ENCODE assay signal across 8 mouse cellular contexts in the genomic region with DNA sequence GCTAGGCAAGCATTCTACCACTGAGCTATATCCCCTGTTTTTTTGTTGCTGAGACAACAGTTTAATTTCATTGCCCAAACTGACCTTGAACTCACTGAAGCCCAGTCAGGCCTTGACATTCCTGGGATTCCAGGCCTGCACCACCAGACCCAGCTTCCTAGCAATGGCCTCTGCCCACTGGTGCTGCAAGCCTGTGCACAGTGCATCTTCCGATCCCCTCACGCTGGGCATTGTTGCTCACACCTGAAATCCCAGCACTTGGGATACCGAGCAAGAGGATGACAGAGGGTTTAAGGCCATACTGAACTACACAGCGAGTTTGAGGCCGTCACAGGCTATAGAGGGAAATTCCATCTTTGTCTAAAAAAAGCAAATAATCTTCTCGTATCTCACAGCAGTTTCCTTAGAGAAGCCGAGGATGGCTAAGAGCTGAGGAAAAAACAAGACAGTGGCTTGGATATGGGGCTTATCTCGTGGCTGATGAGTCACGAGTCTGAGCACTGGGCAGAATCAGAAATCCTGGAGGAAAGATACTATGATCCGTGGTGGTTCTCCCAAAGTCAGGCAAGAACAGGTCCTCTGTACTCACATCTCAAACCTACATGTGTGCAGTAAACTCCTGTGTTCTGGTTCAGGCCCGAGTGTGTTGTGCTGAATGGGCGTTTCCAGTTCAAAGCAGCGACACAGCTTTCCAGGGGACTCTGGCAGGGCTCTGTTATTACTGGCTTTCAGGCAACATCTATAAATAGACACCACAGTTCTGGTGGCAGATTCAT. TPM values are rescaled to one million over a fixed set of nuclear protein-coding genes. Genes with fewer than 3 reads are reported as not detected.
DNase-seq lines count a peak whose midpoint lies in the region; ATAC-seq and TF ChIP-seq lines count a peak whose summit lies in the region.

No protein-coding gene starts in this region.

- ATAC-seq in neural tube, embryonic 13.5 days (ENCODE audit: low read depth) = no peak
- no peak for ATAC-seq in midbrain, postnatal 0 days (ENCODE audit: low FRiP score)

- intact Hi-C loops in gastrocnemius, postnatal 14 days (cut with DNase I; ENCODE audit: low total_unique reads) = no loop called here

- no peak for TF ChIP-seq POLR2A in cerebellum, adult 2 months (IDR thresholded peaks at IDR 0.05; ENCODE audit: borderline replicate concordance, insufficient read depth, low read length)

- H3K36me3 ChIP-seq in neural tube, embryonic 13.5 days = no peaks in the 10 kb centered on the region
- 0 out of 2 replicates have a peak, but pooled peaks cover 2% of the 10 kb centered on the region for H3K36me3 ChIP-seq in midbrain, postnatal 0 days (ENCODE audit: insufficient read depth, low read length)

- DNase-seq in cerebellum, adult 2 months = peak; percentile 15 to 20
- DNase-seq in cerebellum, postnatal 36 days = no peak
- no peak for DNase-seq in neural tube, embryonic 10.5 days (ENCODE audit: extremely low spot score, low spot score)
- peak; percentile 24 for DNase-seq in gastrocnemius, postnatal 14 days
- peak; percentile 60 for DNase-seq in kidney, postnatal 10 days
- peak; percentile 23 for DNase-seq in midbrain, postnatal 0 days (ENCODE audit: low spot score)
- DNase-seq in B cell, adult 2 months = no peak

- no peaks in the 10 kb centered on the region for H3K27me3 ChIP-seq in cerebellum, adult 2 months (ENCODE audit: control insufficient read depth, insufficient read depth, low read length)
- no peaks in the 10 kb centered on the region for H3K27me3 ChIP-seq in neural tube, embryonic 13.5 days
- no peaks in the 10 kb centered on the region for H3K27me3 ChIP-seq in midbrain, postnatal 0 days (ENCODE audit: insufficient read depth, low read length)

- peaks cover 2% of the 10 kb centered on the region; the same call in 1 of the 2 replicates for H3K4me1 ChIP-seq in cerebellum, adult 2 months (ENCODE audit: control insufficient read depth, insufficient read depth, low read length)
- no peaks in the 10 kb centered on the region; the same call in 1 of the 2 replicates for H3K4me1 ChIP-seq in neural tube, embryonic 13.5 days (replicated peaks)
- no peaks in the 10 kb centered on the region for H3K4me1 ChIP-seq in midbrain, postnatal 0 days (ENCODE audit: insufficient read depth, low read length)

- H3K9ac ChIP-seq in neural tube, embryonic 13.5 days = no peak overlapping the region
- H3K9ac ChIP-seq in midbrain, postnatal 0 days (replicated peaks; ENCODE audit: low read length, poor library complexity, severe bottlenecking) = no peak overlapping the region

- no peak for TF ChIP-seq CTCF in cerebellum, adult 2 months (IDR thresholded peaks at IDR 0.05; ENCODE audit: borderline replicate concordance, insufficient read depth, low read depth, low read length)
- no peak for TF ChIP-seq CTCF in midbrain, postnatal 0 days (IDR thresholded peaks at IDR 0.05)

- H3K4me2 ChIP-seq in neural tube, embryonic 13.5 days = no peak overlapping the region
- H3K4me2 ChIP-seq in midbrain, postnatal 0 days (ENCODE audit: low read depth, low read length, poor library complexity, severe bottlenecking) = no peak overlapping the region

- H3K27ac ChIP-seq in cerebellum, adult 2 months (ENCODE audit: insufficient read depth, low read length) = no peak overlapping the region
- 0 out of 2 replicates have a peak overlapping the region, but pooled peaks have one; percentile 6 for H3K27ac ChIP-seq in neural tube, embryonic 13.5 days (replicated peaks)
- 0 out of 2 replicates have a peak overlapping the region, but pooled peaks have one; percentile 34 for H3K27ac ChIP-seq in midbrain, postnatal 0 days (ENCODE audit: low read depth, low read length)

- 50% methylated on average over 13 of the region's 13 CpGs for WGBS in cerebellum, adult 2 months
- WGBS in neural tube, embryonic 13.5 days = 78% methylated on average over 13 of the region's 13 CpGs
- 55% methylated on average over 13 of the region's 13 CpGs for WGBS in midbrain, postnatal 0 days

- H3K9me3 ChIP-seq in neural tube, embryonic 13.5 days = no peaks in the 10 kb centered on the region
- no peaks in the 10 kb centered on the region for H3K9me3 ChIP-seq in midbrain, postnatal 0 days (ENCODE audit: low read length)

- no peak overlapping the region for H3K4me3 ChIP-seq in cerebellum, adult 2 months (replicated peaks; ENCODE audit: insufficient read depth, low read depth, low read length)
- H3K4me3 ChIP-seq in neural tube, embryonic 13.5 days = no peak overlapping the region
- H3K4me3 ChIP-seq in midbrain, postnatal 0 days (ENCODE audit: low read depth, low read length) = no peak overlapping the region

RNA-seq across cellular contexts. Expression of gene Ptprb, which starts 14.5 kb away (rescaled TPM):
- polyA plus RNA-seq in cerebellum, adult 2 months (2012; rRNA removed) = 8.3 and 8.4 TPM in 2 replicates
- polyA plus RNA-seq in neural tube, embryonic 13.5 days (2015; fragmentation: Nextera tagmentation; extraction: Ambion mirVana) = 2.8 and 3.4 TPM in 2 replicates
- 10 to 100 TPM; 38.6 to 50.3 TPM for total RNA-seq in gastrocnemius, postnatal 14 days (2021)
- 9.8 and 12.5 TPM in 2 replicates for total RNA-seq in midbrain, postnatal 0 days (2014; rRNA removed)
- 2.6 and 3.3 TPM in 2 replicates for polyA plus RNA-seq in midbrain, postnatal 0 days (2015; fragmentation: Nextera tagmentation; extraction: Ambion mirVana)

Comparison
In these comparisons a context has a peak if more than half of its experiments do, and no peak if none do; other contexts are left out.
1. DNase-seq: peak in cerebellum, adult 2 months (2 of 2), gastrocnemius, postnatal 14 days (single experiment), kidney, postnatal 10 days (single experiment) and midbrain, postnatal 0 days (single experiment); none in cerebellum, postnatal 36 days (0 of 2), neural tube, embryonic 10.5 days (single experiment) and B cell, adult 2 months (0 of 2).